Mouse (Mus musculus): ENCODE data around the gene Casz1. TPM values are rescaled to one million over a fixed set of nuclear protein-coding genes. Genes with fewer than 3 reads are reported as not detected.

The Casz1 gene
- polyA plus RNA-seq, 1 experiment: 13.5 TPM

DNA sequence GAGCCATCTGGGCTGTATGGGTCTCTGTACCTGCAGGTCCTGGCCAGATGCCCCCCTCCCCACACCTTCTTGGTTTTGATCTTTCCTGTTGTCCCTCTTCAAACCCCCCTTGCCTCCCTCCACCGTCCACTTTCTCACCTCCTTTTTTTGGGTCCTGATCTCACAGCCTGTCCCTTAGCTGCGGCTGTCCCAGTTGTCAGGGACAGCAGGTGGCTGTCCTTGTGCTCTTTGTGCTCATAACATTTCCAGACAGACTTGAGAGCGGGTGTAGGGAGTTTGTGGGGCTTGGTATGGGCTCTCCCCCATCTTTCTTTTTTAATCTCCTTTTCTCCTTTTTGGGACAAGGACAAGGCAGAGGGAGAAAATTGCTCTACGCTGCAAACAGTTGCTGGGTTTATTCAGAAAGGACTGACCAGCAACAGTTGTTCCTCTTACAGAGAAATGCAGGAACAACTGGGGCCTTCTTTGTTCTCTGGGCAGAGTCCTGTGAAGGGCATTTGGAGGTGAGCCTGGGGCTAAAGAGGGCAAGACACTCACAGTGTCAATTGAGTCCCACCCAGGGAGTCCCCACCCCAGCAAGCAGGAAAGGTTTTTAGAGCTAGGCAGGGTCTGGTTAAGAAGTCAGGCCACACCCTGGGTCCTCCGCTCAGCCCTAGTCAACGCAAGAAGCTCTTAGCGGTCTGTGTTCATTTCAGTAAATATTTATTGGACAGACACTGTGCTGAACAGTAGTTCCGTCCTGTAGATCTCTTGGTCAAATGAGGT lies 108.8 kb downstream of the Casz1 start:
- H3K4me1 ChIP-seq (ENCODE audit: control insufficient read depth, insufficient read depth, low read length): peaks cover 25% of the 10 kb centered on the region
- 70% methylated on average over 8 of the region's 8 CpGs for WGBS

DNA sequence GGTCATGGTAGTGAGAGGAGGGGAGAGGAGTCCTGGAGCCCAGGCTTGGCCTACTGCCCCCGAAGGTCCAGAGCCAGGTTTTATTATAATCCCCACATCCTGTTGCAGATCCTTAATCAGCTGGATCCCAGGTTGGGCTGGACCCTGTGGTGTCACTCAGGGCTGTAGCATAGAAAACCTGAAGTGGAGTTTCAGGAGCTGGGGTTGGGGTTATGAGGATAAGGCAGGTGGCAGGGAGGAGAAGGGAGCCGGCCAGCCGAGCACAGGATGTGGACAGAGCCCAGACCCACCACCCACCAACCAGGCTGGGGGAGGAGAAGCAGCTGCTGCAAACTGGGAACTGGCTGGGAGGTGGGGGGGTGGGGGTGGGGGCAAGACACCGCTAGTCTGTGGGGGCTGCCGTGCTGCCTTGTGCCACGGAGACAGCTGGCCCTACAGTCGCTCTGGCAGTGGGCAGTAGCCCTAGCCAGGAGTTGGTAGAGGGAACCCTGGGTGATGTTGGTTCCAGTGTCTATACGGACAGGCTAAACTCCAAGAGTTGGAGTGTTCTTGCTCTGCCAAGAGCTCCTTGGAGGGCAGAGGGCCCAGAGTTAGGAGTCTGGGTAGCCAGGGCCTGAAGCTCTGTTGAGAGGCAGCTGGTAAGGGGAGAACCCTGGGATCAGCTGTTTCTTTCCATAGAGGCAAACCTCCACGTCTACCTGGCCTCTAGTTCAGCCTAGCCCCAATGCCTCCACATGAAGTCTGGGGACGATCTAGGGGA lies 110.8 kb downstream of the Casz1 start:
- Histone ChIP-seq H3K4me3 (ENCODE audit: insufficient read depth, low read depth, low read length) (no peak overlapping the region), H3K27me3 (replicated peaks; ENCODE audit: control insufficient read depth, insufficient read depth, low read length) (no peaks in the 10 kb centered on the region), H3K4me1 (ENCODE audit: control insufficient read depth, insufficient read depth, low read length) (peaks cover 20% of the 10 kb centered on the region), H3K27ac (ENCODE audit: insufficient read depth, low read depth, low read length) (0 out of 2 replicates have a peak overlapping the region, but pooled peaks have one; percentile 25), H3K36me3 (ENCODE audit: control insufficient read depth, insufficient read depth, low read length) (no peaks in the 10 kb centered on the region)
- TF ChIP-seq POLR2A (IDR thresholded peaks at IDR 0.05; ENCODE audit: low read depth, low read length) (no peak), CTCF (conservative IDR thresholded peaks at IDR 0.05; ENCODE audit: insufficient read depth, insufficient read length, low read depth, low read length) (no peak)
- peak; percentile 80 for DNase-seq
- 54% methylated on average over 10 of the region's 10 CpGs for WGBS

More for the DNA sequence above, 108.8 kb downstream of the Casz1 start:
- no peaks in the 10 kb centered on the region for H3K27me3 ChIP-seq (replicated peaks; ENCODE audit: control insufficient read depth, insufficient read depth, low read length)
- peak overlapping the region; percentile 18; the same call in 1 of the 2 replicates for H3K27ac ChIP-seq (ENCODE audit: insufficient read depth, low read depth, low read length)
- H3K36me3 ChIP-seq (ENCODE audit: control insufficient read depth, insufficient read depth, low read length): no peaks in the 10 kb centered on the region
- TF ChIP-seq CTCF (conservative IDR thresholded peaks at IDR 0.05; ENCODE audit: insufficient read depth, insufficient read length, low read depth, low read length) (no peak), POLR2A (IDR thresholded peaks at IDR 0.05; ENCODE audit: low read depth, low read length) (no peak)
- no peak overlapping the region for H3K4me3 ChIP-seq (ENCODE audit: insufficient read depth, low read depth, low read length)
- no peak for DNase-seq

DNA sequence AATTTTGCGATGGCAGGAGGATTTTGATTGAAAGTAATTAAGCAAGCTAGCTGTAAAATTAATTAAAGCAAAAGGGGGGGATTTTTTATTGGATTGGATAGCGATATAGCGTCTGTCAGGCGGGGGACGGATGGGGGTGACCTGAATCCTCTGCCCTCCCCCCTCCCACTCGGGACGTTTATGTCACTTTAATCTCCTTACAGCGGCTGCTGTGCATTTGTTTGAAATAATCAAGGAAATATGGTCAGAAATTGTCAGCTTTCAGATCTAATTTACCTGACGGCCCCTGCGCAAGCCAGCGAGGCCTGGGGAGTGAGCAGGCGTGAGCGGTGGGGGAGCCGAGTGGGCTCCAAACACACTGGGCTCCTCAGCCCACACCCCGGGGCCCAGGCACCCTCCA lies 111.6 kb downstream of the Casz1 start:
- no peak overlapping the region for H3K27ac ChIP-seq (ENCODE audit: insufficient read depth, low read depth, low read length)
- H3K27me3 ChIP-seq (replicated peaks; ENCODE audit: control insufficient read depth, insufficient read depth, low read length): no peaks in the 10 kb centered on the region
- DNase-seq: no peak
- no peaks in the 10 kb centered on the region for H3K36me3 ChIP-seq (ENCODE audit: control insufficient read depth, insufficient read depth, low read length)
- WGBS: 90% methylated on average over 15 of the region's 15 CpGs
- peaks cover 19% of the 10 kb centered on the region for H3K4me1 ChIP-seq (ENCODE audit: control insufficient read depth, insufficient read depth, low read length)
- no peak for TF ChIP-seq POLR2A (IDR thresholded peaks at IDR 0.05; ENCODE audit: low read depth, low read length)
- no peak for TF ChIP-seq CTCF (conservative IDR thresholded peaks at IDR 0.05; ENCODE audit: insufficient read depth, insufficient read length, low read depth, low read length)
- no peak overlapping the region for H3K4me3 ChIP-seq (ENCODE audit: insufficient read depth, low read depth, low read length)

DNA sequence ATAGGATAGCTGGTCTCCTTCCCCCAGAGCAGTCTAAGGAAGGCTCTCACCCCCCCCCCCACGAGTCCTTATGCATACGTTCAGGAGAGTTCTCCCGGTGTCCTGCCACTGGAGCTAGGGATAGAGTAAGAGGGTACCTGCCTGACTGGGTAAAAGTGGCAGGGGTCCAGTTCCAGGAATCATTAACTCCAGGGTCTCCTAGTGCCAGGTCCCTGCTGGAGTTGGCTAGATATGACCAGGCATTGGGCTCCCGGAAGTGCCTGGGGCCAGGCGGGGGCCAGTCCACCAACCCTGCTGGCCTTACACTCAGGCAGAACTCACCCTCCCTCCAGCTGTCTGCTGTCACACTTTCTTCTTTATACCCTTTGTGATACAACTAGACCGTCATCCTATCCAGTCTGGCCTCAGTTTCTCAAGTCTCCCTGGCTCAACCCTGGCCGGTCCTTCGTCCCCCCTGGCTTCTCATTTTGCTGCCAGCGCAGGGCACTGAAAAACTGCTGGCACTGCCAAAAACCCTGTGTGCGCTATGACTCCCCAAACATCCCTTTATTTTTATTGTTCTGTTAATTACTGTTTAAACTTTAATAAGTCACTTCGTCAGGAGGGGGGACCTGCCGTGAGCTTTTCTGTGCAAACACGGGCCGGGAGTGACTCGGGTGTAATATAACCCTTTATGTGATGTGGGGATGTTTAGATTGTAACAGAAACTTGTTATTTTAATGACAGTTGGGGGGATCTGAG lies 114.6 kb downstream of the Casz1 start:
- Histone ChIP-seq H3K27me3 (replicated peaks; ENCODE audit: control insufficient read depth, insufficient read depth, low read length) (no peaks in the 10 kb centered on the region), H3K4me1 (ENCODE audit: control insufficient read depth, insufficient read depth, low read length) (peaks cover 19% of the 10 kb centered on the region), H3K4me3 (ENCODE audit: insufficient read depth, low read depth, low read length) (no peak overlapping the region), H3K27ac (ENCODE audit: insufficient read depth, low read depth, low read length) (peak overlapping the region; percentile 91), H3K36me3 (ENCODE audit: control insufficient read depth, insufficient read depth, low read length) (no peaks in the 10 kb centered on the region)
- DNase-seq: peak; percentile 82
- WGBS: 32% methylated on average over 15 of the region's 15 CpGs
- TF ChIP-seq CTCF (conservative IDR thresholded peaks at IDR 0.05; ENCODE audit: insufficient read depth, insufficient read length, low read depth, low read length) (no peak), POLR2A (IDR thresholded peaks at IDR 0.05; ENCODE audit: low read depth, low read length) (no peak)

DNA sequence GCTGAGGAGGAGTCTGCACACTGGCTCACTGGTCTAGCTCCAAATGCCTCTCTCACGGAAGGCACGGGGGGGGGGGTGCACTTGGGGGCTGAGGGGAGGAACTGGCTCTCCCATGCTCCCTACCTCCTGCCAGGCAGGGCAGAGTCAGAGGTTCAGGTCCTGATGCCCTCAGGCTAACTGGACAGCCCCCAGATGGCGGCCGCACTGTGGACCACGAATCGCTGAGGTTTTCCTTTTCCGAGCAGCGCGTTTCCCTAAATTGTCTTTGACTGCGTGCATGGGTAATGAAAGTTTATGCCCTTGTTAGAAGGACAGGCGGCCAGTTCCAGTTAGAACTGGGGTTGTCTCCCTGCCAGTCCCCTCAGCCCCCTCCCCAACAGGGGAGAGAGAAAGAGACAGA lies 116.4 kb downstream of the Casz1 start:
- Histone ChIP-seq H3K4me3 (ENCODE audit: insufficient read depth, low read depth, low read length) (no peak overlapping the region), H3K27me3 (replicated peaks; ENCODE audit: control insufficient read depth, insufficient read depth, low read length) (no peaks in the 10 kb centered on the region), H3K27ac (ENCODE audit: insufficient read depth, low read depth, low read length) (peak overlapping the region; percentile 91), H3K4me1 (ENCODE audit: control insufficient read depth, insufficient read depth, low read length) (peaks cover 23% of the 10 kb centered on the region), H3K36me3 (ENCODE audit: control insufficient read depth, insufficient read depth, low read length) (no peaks in the 10 kb centered on the region)
- peak; percentile 72 for DNase-seq
- 19% methylated on average over 11 of the region's 11 CpGs for WGBS
- TF ChIP-seq CTCF (conservative IDR thresholded peaks at IDR 0.05; ENCODE audit: insufficient read depth, insufficient read length, low read depth, low read length): no peak
- no peak for TF ChIP-seq POLR2A (IDR thresholded peaks at IDR 0.05; ENCODE audit: low read depth, low read length)

DNA sequence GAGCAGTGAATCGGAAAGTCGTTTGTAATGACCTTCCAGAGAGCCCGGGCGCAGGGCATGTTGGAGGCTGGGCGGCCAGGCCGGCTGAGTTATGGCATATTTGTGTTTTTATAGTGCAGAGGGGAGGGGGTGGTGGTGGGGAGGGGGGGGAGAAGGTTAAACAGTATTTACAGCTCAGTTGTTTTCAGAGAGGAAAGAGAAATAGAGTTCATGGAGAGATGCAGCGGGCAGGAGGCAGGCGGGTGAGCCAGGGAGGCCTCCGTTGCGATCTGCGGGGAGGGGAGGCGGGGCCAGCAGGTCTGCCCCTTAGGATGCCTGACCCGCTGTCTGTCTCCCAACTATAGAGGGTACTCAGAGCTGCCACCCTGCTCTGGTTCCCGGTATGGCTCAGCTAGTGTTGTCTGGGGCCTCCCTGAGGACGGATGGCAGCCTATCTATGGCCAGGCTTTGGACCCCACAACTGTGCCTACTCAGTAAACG lies 118.0 kb downstream of the Casz1 start:
- H3K4me1 ChIP-seq (ENCODE audit: control insufficient read depth, insufficient read depth, low read length): peaks cover 36% of the 10 kb centered on the region
- H3K27me3 ChIP-seq (replicated peaks; ENCODE audit: control insufficient read depth, insufficient read depth, low read length): no peaks in the 10 kb centered on the region
- WGBS: 28% methylated on average over 16 of the region's 16 CpGs
- peak overlapping the region; percentile 18; the same call in 1 of the 2 replicates for H3K4me3 ChIP-seq (ENCODE audit: insufficient read depth, low read depth, low read length)
- H3K27ac ChIP-seq (ENCODE audit: insufficient read depth, low read depth, low read length): peak overlapping the region; percentile 94
- TF ChIP-seq CTCF (conservative IDR thresholded peaks at IDR 0.05; ENCODE audit: insufficient read depth, insufficient read length, low read depth, low read length): no peak
- TF ChIP-seq POLR2A (IDR thresholded peaks at IDR 0.05; ENCODE audit: low read depth, low read length): no peak
- no peaks in the 10 kb centered on the region for H3K36me3 ChIP-seq (ENCODE audit: control insufficient read depth, insufficient read depth, low read length)
- peak; percentile 68 for DNase-seq
